Mouse (Mus musculus): ENCODE data around the gene Nrbp1.

- TF ChIP-seq EP300 (IDR thresholded peaks at IDR 0.05; ENCODE audit: low read depth): no peak
- no peak for TF ChIP-seq CTCF (IDR thresholded peaks at IDR 0.05; ENCODE audit: low read depth)
Measured at GRCm38 (mm10) chr5:31250716-31251115, 10.1 kb downstream of the Nrbp1 start.

All from heart, postnatal 0 days (tissue).